ENCODE assay signal across 17 mouse cellular contexts in the genomic region with DNA sequence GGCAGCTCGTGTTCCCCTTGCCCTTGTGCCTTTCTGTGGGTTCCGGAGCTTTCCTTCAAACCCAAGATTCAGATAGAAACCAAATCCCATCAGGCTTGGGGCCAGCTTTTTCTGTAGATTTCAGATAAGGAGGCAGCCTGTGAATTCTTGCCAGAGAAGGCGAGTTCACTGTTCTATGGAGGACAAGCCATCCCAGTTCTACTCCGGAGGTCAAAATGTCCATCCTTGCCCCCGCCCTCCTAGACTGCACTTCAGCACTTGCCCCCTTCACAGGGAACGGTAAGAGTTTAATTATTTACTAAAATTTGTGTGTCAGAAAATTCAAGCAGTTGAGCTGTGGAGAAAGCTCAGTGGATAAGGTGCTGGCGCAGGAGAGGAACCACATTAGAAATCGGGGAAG.
A peak's percentile ranks its signal among the peaks of the same experiment; 100 is the strongest.
DNase-seq lines count a peak whose midpoint lies in the region; ATAC-seq and TF ChIP-seq lines count a peak whose summit lies in the region.
"Had no signal": no experiment of that assay in that cellular context is flagged by ENCODE, and none has a peak within 500 bp of the region (broad histone marks: within the 10 kb centered on the region; RNA-seq: fewer than 3 reads in every experiment).

No protein-coding gene starts in this region.

- H3K27me3 ChIP-seq in lung, embryonic 15.5 days = no peaks in the 10 kb centered on the region
- no peaks in the 10 kb centered on the region for H3K27me3 ChIP-seq in embryonic facial prominence, embryonic 13.5 days
- H3K27me3 ChIP-seq in kidney, adult 2 months (replicated peaks; ENCODE audit: control insufficient read depth, insufficient read depth, low read length) = no peaks in the 10 kb centered on the region
- no peaks in the 10 kb centered on the region for H3K27me3 ChIP-seq in limb, embryonic 10.5 days (ENCODE audit: low read depth, poor library complexity, severe bottlenecking)

- intact Hi-C loops in heart, postnatal 36 days (cut with DNase I) = loop anchor here (5.0 kb wide), 1 partner anchor 45 kb away; no protein-coding TSS in a partner anchor

- no peak for DNase-seq in lung, postnatal 14 days
- peak; percentile 91 for DNase-seq in kidney, adult 2 months
- no peak for DNase-seq in limb, embryonic 10.5 days (ENCODE audit: low spot score)
- DNase-seq in cerebellum, postnatal 25 days = no peak
- DNase-seq in heart, postnatal 36 days = no peak
- DNase-seq: adrenal gland, postnatal 25 days; cerebellum, adult 11-12 months; gastrocnemius, postnatal 25 days; heart, postnatal 14 days had no signal

- H3K4me3 ChIP-seq in lung, embryonic 15.5 days = no peak overlapping the region
- H3K4me3 ChIP-seq in embryonic facial prominence, embryonic 13.5 days = no peak overlapping the region
- H3K4me3 ChIP-seq in kidney, adult 2 months (ENCODE audit: insufficient read depth, low read depth, low read length) = peak overlapping the region; percentile 17; the same call in 1 of the 2 replicates
- no peak overlapping the region for H3K4me3 ChIP-seq in limb, embryonic 10.5 days
- H3K4me3 ChIP-seq: forebrain, embryonic 15.5 days; left cerebral cortex, adult 2 months; midbrain, embryonic 12.5 days had no signal

- H3K27ac ChIP-seq in lung, embryonic 15.5 days = peak overlapping the region; percentile 43; the same call in 1 of the 2 replicates
- no peak overlapping the region for H3K27ac ChIP-seq in embryonic facial prominence, embryonic 13.5 days
- peak overlapping the region; percentile 96 for H3K27ac ChIP-seq in kidney, adult 2 months (ENCODE audit: insufficient read depth, low read depth, low read length)
- H3K27ac ChIP-seq in limb, embryonic 10.5 days = peak overlapping the region; percentile 86
- H3K27ac ChIP-seq: forebrain, embryonic 15.5 days; left cerebral cortex, adult 2 months; liver, embryonic 14.5 days; midbrain, embryonic 12.5 days had no signal

- no peak for TF ChIP-seq CTCF in kidney, adult 2 months (conservative IDR thresholded peaks at IDR 0.05; ENCODE audit: insufficient read depth, insufficient read length, low read depth, low read length)

- peak overlapping the region; percentile 6; the same call in 1 of the 2 replicates for H3K4me2 ChIP-seq in lung, embryonic 15.5 days
- H3K4me2 ChIP-seq in embryonic facial prominence, embryonic 13.5 days = peak overlapping the region; percentile 26
- H3K4me2 ChIP-seq: midbrain, embryonic 12.5 days had no signal

- WGBS in lung, embryonic 15.5 days = 46% methylated on average over 8 of the region's 8 CpGs
- WGBS in embryonic facial prominence, embryonic 13.5 days = 61% methylated on average over 8 of the region's 8 CpGs
- 27% methylated on average over 8 of the region's 8 CpGs for WGBS in kidney, adult 2 months
- WGBS in limb, embryonic 10.5 days = 91% methylated on average over 8 of the region's 8 CpGs

- no peak overlapping the region for H3K9ac ChIP-seq in lung, embryonic 15.5 days
- no peak overlapping the region for H3K9ac ChIP-seq in embryonic facial prominence, embryonic 13.5 days
- H3K9ac ChIP-seq: forebrain, embryonic 15.5 days; liver, embryonic 14.5 days; midbrain, embryonic 12.5 days had no signal

- ATAC-seq in lung, embryonic 15.5 days (ENCODE audit: borderline replicate concordance, extremely low read depth, low FRiP score, low TSS enrichment) = 0 out of 2 replicates have a peak, but pooled peaks have one; percentile 44
- ATAC-seq in embryonic facial prominence, embryonic 13.5 days (ENCODE audit: insufficient number of reproducible peaks, insufficient read depth, low FRiP score, low TSS enrichment, low read depth) = no peak
- ATAC-seq in activated CD4-positive, CD25-positive, alpha-beta regulatory T cell, adult 4 months = no peak
- ATAC-seq: forebrain, embryonic 15.5 days; inflammation-experienced regulatory T-cells, adult 6 months had no signal

- TF ChIP-seq POLR2A in kidney, adult 2 months (IDR thresholded peaks at IDR 0.05; ENCODE audit: low read depth, low read length) = no peak

- peaks cover 66% of the 10 kb centered on the region for H3K4me1 ChIP-seq in lung, embryonic 15.5 days
- peaks cover 68% of the 10 kb centered on the region for H3K4me1 ChIP-seq in embryonic facial prominence, embryonic 13.5 days
- peaks cover 22% of the 10 kb centered on the region for H3K4me1 ChIP-seq in kidney, adult 2 months (ENCODE audit: control insufficient read depth, insufficient read depth, low read length)
- H3K4me1 ChIP-seq in limb, embryonic 10.5 days = peaks cover 94% of the 10 kb centered on the region

- H3K36me3 ChIP-seq in lung, embryonic 15.5 days = no peaks in the 10 kb centered on the region
- no peaks in the 10 kb centered on the region for H3K36me3 ChIP-seq in embryonic facial prominence, embryonic 13.5 days
- no peaks in the 10 kb centered on the region for H3K36me3 ChIP-seq in kidney, adult 2 months (ENCODE audit: control insufficient read depth, insufficient read depth, low read length)
- H3K36me3 ChIP-seq in limb, embryonic 10.5 days = no peaks in the 10 kb centered on the region
- H3K36me3 ChIP-seq: forebrain, embryonic 15.5 days; midbrain, embryonic 12.5 days had no signal

- H3K9me3 ChIP-seq in lung, embryonic 15.5 days = no peaks in the 10 kb centered on the region
- no peaks in the 10 kb centered on the region for H3K9me3 ChIP-seq in embryonic facial prominence, embryonic 13.5 days
- no peaks in the 10 kb centered on the region for H3K9me3 ChIP-seq in limb, embryonic 10.5 days (replicated peaks)
- H3K9me3 ChIP-seq: forebrain, embryonic 15.5 days; midbrain, embryonic 12.5 days had no signal
